Mouse (Mus musculus) midbrain, embryonic 14.5 days (tissue): ENCODE results near the gene Masp1. TPM values are rescaled to one million over a fixed set of nuclear protein-coding genes. Genes with fewer than 3 reads are reported as not detected.

ENCODE experiments used
- ATAC-seq: fragments of 200-750 bp; cut with Nextera tagmentation; 2 replicates; pipeline ENCODE4 v1.8.0; 2017; ENCODE audit warnings: moderate number of reproducible peaks, moderate library complexity; ENCODE audit not compliant: low FRiP score, low TSS enrichment
- DNase-seq: peaks from one replicate; pipeline ENCODE4 v3.0.0-alpha.2; 2015
- H3K27ac ChIP-seq: fragments of 300-500 bp; sonication (generic); replicated peaks from 2 replicates; pipeline ENCODE4 v1.5.1; 2014; ENCODE audit warnings: mild to moderate bottlenecking, low read depth, low read length, moderate library complexity
- H3K27me3 ChIP-seq: fragments of 300-500 bp; sonication (generic); 2 replicates; pipeline ENCODE4 v1.6.1; 2014; ENCODE audit warnings: low read length, control low read depth, mixed read lengths; ENCODE audit not compliant: control insufficient read depth, insufficient read depth
- H3K36me3 ChIP-seq: fragments of 300-500 bp; sonication (generic); 2 replicates; pipeline ENCODE4 v1.6.1; 2014; ENCODE audit warnings: low read length, control low read depth; ENCODE audit not compliant: control insufficient read depth, insufficient read depth
- H3K4me1 ChIP-seq: fragments of 300-500 bp; sonication (generic); 2 replicates; pipeline ENCODE4 v1.6.1; 2014; ENCODE audit warnings: mild to moderate bottlenecking, antibody characterized with exemption, low read length, control low read depth; ENCODE audit not compliant: control insufficient read depth, insufficient read depth
- H3K4me2 ChIP-seq: fragments of 300-500 bp; sonication (generic); 2 replicates; pipeline ENCODE4 v1.6.1; 2014; ENCODE audit warnings: mild to moderate bottlenecking, low read length, moderate library complexity
- H3K4me3 ChIP-seq: fragments of 300-500 bp; sonication (generic); replicated peaks from 2 replicates; pipeline ENCODE4 v1.5.1; 2014; ENCODE audit warnings: low read depth, low read length
- H3K9ac ChIP-seq: fragments of 300-500 bp; sonication (generic); replicated peaks from 2 replicates; pipeline ENCODE4 v1.6.1; 2014; ENCODE audit warnings: mild to moderate bottlenecking, low read length, moderate library complexity
- H3K9me3 ChIP-seq: fragments of 300-500 bp; sonication (generic); 2 replicates; pipeline ENCODE4 v1.6.1; 2016; ENCODE audit warnings: low read length, control low read depth, mixed read lengths; ENCODE audit not compliant: control insufficient read depth
- WGBS: fragments of 180-500 bp; shearing (Covaris S2); extraction: QIAGEN DNeasy Blood & Tissue Kit; methylation state at CpG from one replicate; pipeline ENCODE4 v1.1.7; 2014; 5-methylcytosine and 5-hydroxymethylcytosine counted together
- polyA plus RNA-seq: library from polyadenylated mRNA; unstranded; fragments of >200 nt; fragmentation: Nextera tagmentation; extraction: Ambion mirVana; gene quantifications from 2 replicates; pipeline ENCODE4 v1.2.1, GENCODE M21; 2014

Masp1 gene
- polyA plus RNA-seq, 1 experiment from 2014 or later, result 38.1 TPM

GRCm38 (mm10) chr16:23544361-23544760 is 23.7 kb upstream of the Masp1 start:
- Histone ChIP-seq H3K9me3 (no peaks in the 10 kb centered on the region), H3K4me3 (no peak overlapping the region), H3K4me1 (no peaks in the 10 kb centered on the region), H3K4me2 (no peak overlapping the region), H3K27ac (no peak overlapping the region), H3K36me3 (no peaks in the 10 kb centered on the region), H3K9ac (no peak overlapping the region), H3K27me3 (no peaks in the 10 kb centered on the region)
- ATAC-seq, result no peak
- DNase-seq, result no peak
- WGBS, result 73% methylated on average over 7 of the region's 7 CpGs

GRCm38 (mm10) chr16:23542866-23543265 is 22.3 kb upstream of the Masp1 start:
- DNase-seq, result no peak
- H3K4me3 ChIP-seq, result no peak overlapping the region
- no peak overlapping the region for H3K4me2 ChIP-seq
- H3K36me3 ChIP-seq, result no peaks in the 10 kb centered on the region
- 80% methylated on average over 4 of the region's 4 CpGs for WGBS
- H3K4me1 ChIP-seq, result no peaks in the 10 kb centered on the region
- no peak overlapping the region for H3K27ac ChIP-seq
- H3K9me3 ChIP-seq, result no peaks in the 10 kb centered on the region
- no peaks in the 10 kb centered on the region for H3K27me3 ChIP-seq
- H3K9ac ChIP-seq, result no peak overlapping the region
- ATAC-seq, result no peak

- no peak overlapping the region for H3K27ac ChIP-seq
- no peak overlapping the region for H3K4me3 ChIP-seq
- WGBS, result 72% methylated on average over 4 of the region's 4 CpGs
- H3K9me3 ChIP-seq, result no peaks in the 10 kb centered on the region
- H3K36me3 ChIP-seq, result no peaks in the 10 kb centered on the region
- H3K27me3 ChIP-seq, result no peaks in the 10 kb centered on the region
- H3K4me2 ChIP-seq, result no peak overlapping the region
- H3K4me1 ChIP-seq, result no peaks in the 10 kb centered on the region
- ATAC-seq (no peak), DNase-seq (no peak)
- H3K9ac ChIP-seq, result no peak overlapping the region
These were observed 20.4 kb upstream of the Masp1 start for GRCm38 (mm10) chr16:23541046-23541445.

GRCm38 (mm10) chr16:23533707-23534106 is 13.1 kb upstream of the Masp1 start:
- WGBS, result 81% methylated on average over 3 of the region's 3 CpGs
- DNase-seq, result no peak
- no peaks in the 10 kb centered on the region for H3K27me3 ChIP-seq

GRCm38 (mm10) chr16:23529186-23529585 is 8.6 kb upstream of the Masp1 start:
- no peaks in the 10 kb centered on the region for H3K36me3 ChIP-seq
- no peaks in the 10 kb centered on the region for H3K27me3 ChIP-seq
- peaks cover 6% of the 10 kb centered on the region; the same call in 1 of the 2 replicates for H3K9me3 ChIP-seq
- no peak for ATAC-seq
- WGBS, result 90% methylated on average over 4 of the region's 4 CpGs
- no peak overlapping the region for H3K4me2 ChIP-seq
- no peak for DNase-seq
- no peaks in the 10 kb centered on the region for H3K4me1 ChIP-seq
- H3K9ac ChIP-seq, result no peak overlapping the region
- no peak overlapping the region for H3K4me3 ChIP-seq
- no peak overlapping the region for H3K27ac ChIP-seq

More at GRCm38 (mm10) chr16:23533707-23534106, 13.1 kb upstream of the Masp1 start:
- ATAC-seq, result no peak
- Histone ChIP-seq H3K27ac (no peak overlapping the region), H3K4me1 (no peaks in the 10 kb centered on the region), H3K4me2 (no peak overlapping the region), H3K9me3 (no peaks in the 10 kb centered on the region), H3K9ac (no peak overlapping the region), H3K36me3 (no peaks in the 10 kb centered on the region), H3K4me3 (no peak overlapping the region)

- Histone ChIP-seq H3K4me2 (no peak overlapping the region), H3K9me3 (peaks cover 6% of the 10 kb centered on the region; the same call in 1 of the 2 replicates), H3K4me3 (no peak overlapping the region), H3K27me3 (no peaks in the 10 kb centered on the region), H3K4me1 (peaks cover 49% of the 10 kb centered on the region), H3K36me3 (no peaks in the 10 kb centered on the region), H3K9ac (no peak overlapping the region), H3K27ac (no peak overlapping the region)
- DNase-seq (no peak), ATAC-seq (no peak)
- 82% methylated on average over 5 of the region's 5 CpGs for WGBS
These were observed 1.5 kb upstream of the Masp1 start for GRCm38 (mm10) chr16:23522081-23522480.

- DNase-seq (peak; percentile 43), ATAC-seq (peak; percentile 21)
- Histone ChIP-seq H3K36me3 (no peaks in the 10 kb centered on the region), H3K27me3 (no peaks in the 10 kb centered on the region), H3K4me2 (peak overlapping the region; percentile 76), H3K9me3 (peaks cover 6% of the 10 kb centered on the region; the same call in 1 of the 2 replicates), H3K9ac (peak overlapping the region; percentile 76; the same call in 1 of the 2 replicates), H3K27ac (peak overlapping the region; percentile 92), H3K4me3 (peak overlapping the region; percentile 52), H3K4me1 (peaks cover 49% of the 10 kb centered on the region)
- 5% methylated on average over 5 of the region's 5 CpGs for WGBS
These were observed 477 bp upstream of the Masp1 start for GRCm38 (mm10) chr16:23521092-23521491.

GRCm38 (mm10) chr16:23519771-23520170 is 844 bp downstream of the Masp1 start:
- ATAC-seq (no peak), DNase-seq (no peak)
- Histone ChIP-seq H3K9ac (peak overlapping the region; percentile 76), H3K27me3 (no peaks in the 10 kb centered on the region), H3K27ac (peak overlapping the region; percentile 92), H3K36me3 (no peaks in the 10 kb centered on the region), H3K4me2 (peak overlapping the region; percentile 76), H3K9me3 (no peaks in the 10 kb centered on the region), H3K4me3 (peak overlapping the region; percentile 52), H3K4me1 (peaks cover 49% of the 10 kb centered on the region)
- WGBS, result 14% methylated on average over 1 of the region's 1 CpGs

GRCm38 (mm10) chr16:23518567-23519369 is 1.8 kb downstream of the Masp1 start:
- ATAC-seq (no peak), DNase-seq (peak; percentile 46)
- peak overlapping the region; percentile 52 for H3K4me3 ChIP-seq
- no peaks in the 10 kb centered on the region for H3K27me3 ChIP-seq
- no peak overlapping the region; the same call in 1 of the 2 replicates for H3K9ac ChIP-seq
- H3K27ac ChIP-seq, result peak overlapping the region; percentile 39; the same call in 1 of the 2 replicates
- peaks cover 49% of the 10 kb centered on the region for H3K4me1 ChIP-seq
- no peaks in the 10 kb centered on the region for H3K36me3 ChIP-seq
- WGBS, result 72% methylated on average over 10 of the region's 10 CpGs
- H3K4me2 ChIP-seq, result peak overlapping the region; percentile 76
- H3K9me3 ChIP-seq, result no peaks in the 10 kb centered on the region
